In the genomic region with DNA sequence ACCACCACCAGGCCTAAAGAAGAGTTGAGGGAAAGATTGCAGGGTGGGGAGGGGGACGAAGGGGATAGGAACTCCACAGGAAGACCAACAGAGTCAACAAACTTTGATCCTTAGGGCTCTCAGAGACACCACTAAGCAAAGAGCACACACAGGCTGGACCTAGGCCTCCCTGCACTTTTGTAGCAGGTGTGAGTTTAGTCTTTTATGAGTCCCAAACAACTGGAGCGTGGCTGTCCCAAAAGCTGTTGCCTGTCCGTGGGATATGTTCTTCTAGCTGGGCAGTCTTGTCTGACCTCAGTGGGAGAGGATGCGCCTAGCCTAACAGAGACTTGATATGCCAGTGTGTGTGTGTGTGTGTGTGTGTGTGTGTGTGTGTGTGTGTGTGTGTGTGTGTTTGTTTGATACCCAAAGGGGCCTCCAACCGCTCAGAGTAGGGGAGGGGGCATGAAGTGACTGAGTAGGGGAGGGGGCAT, we compare ENCODE assay signal across 8 mouse cellular contexts. TPM values are rescaled to one million over a fixed set of nuclear protein-coding genes. Genes with fewer than 3 reads are reported as not detected.
DNase-seq lines count a peak whose midpoint lies in the region; ATAC-seq and TF ChIP-seq lines count a peak whose summit lies in the region.

No protein-coding gene starts in this region.

- intact Hi-C loops in left cerebral cortex, adult 2 months (cut with DNase I), result no loop called here

- TF ChIP-seq EP300 in liver, postnatal 0 days (IDR thresholded peaks at IDR 0.05; ENCODE audit: low read depth), result no peak

- TF ChIP-seq CTCF in forebrain, postnatal 0 days (IDR thresholded peaks at IDR 0.05; ENCODE audit: low read depth), result no peak
- TF ChIP-seq CTCF in liver, postnatal 0 days (IDR thresholded peaks at IDR 0.05; ENCODE audit: low read depth), result no peak
- TF ChIP-seq CTCF in left cerebral cortex, adult 2 months (IDR thresholded peaks at IDR 0.05), result no peak

- no peaks in the 10 kb centered on the region for H3K36me3 ChIP-seq in forebrain, postnatal 0 days (ENCODE audit: insufficient read depth)
- H3K36me3 ChIP-seq in liver, postnatal 0 days (replicated peaks; ENCODE audit: insufficient read depth, low read length), result no peaks in the 10 kb centered on the region

- H3K9me3 ChIP-seq in forebrain, postnatal 0 days (ENCODE audit: low read length), result no peaks in the 10 kb centered on the region
- H3K9me3 ChIP-seq in liver, postnatal 0 days (ENCODE audit: low read length), result no peaks in the 10 kb centered on the region

- peak overlapping the region; percentile 40; the same call in 1 of the 2 replicates for H3K4me3 ChIP-seq in forebrain, postnatal 0 days (ENCODE audit: low read depth, low read length)
- H3K4me3 ChIP-seq in liver, postnatal 0 days (ENCODE audit: low read depth, low read length), result peak overlapping the region; percentile 74
- no peak overlapping the region for H3K4me3 ChIP-seq in left cerebral cortex, adult 2 months

- H3K9ac ChIP-seq in forebrain, postnatal 0 days, result no peak overlapping the region
- H3K9ac ChIP-seq in liver, postnatal 0 days (replicated peaks), result peak overlapping the region; percentile 73

- H3K27ac ChIP-seq in forebrain, postnatal 0 days (ENCODE audit: low read depth, low read length), result no peak overlapping the region
- peak overlapping the region; percentile 87 for H3K27ac ChIP-seq in liver, postnatal 0 days (ENCODE audit: low read depth)
- no peak overlapping the region for H3K27ac ChIP-seq in left cerebral cortex, adult 2 months

- peak; percentile 7 for DNase-seq in embryo, embryonic 11.5 days (ENCODE audit: low read depth, low spot score)
- no peak for DNase-seq in embryo, embryonic 10 days (ENCODE audit: low spot score)
- DNase-seq in CD4-positive helper T cell, adult 2 months (ENCODE audit: low read depth, low spot score), result peak; percentile 19
- no peak for DNase-seq in forebrain, postnatal 0 days
- DNase-seq in liver, postnatal 0 days, result no peak
- DNase-seq in frontal cortex, adult 2 months (ENCODE audit: extremely low spot score in 1 of 2, low spot score in 1 of 2), result no peak
- DNase-seq in left cerebral cortex, adult 18-20 months (ENCODE audit: low spot score in 2 of 2), result no peak
- DNase-seq in left cerebral cortex, adult 2 months (ENCODE audit: extremely low spot score in 1 of 2, low spot score in 2 of 2), result no peak

- peaks cover 5% of the 10 kb centered on the region; the same call in 1 of the 2 replicates for H3K4me1 ChIP-seq in forebrain, postnatal 0 days (ENCODE audit: insufficient read depth)
- peaks cover 9% of the 10 kb centered on the region for H3K4me1 ChIP-seq in liver, postnatal 0 days (ENCODE audit: insufficient read depth)

- H3K27me3 ChIP-seq in forebrain, postnatal 0 days (ENCODE audit: insufficient read depth, low read length), result no peaks in the 10 kb centered on the region
- H3K27me3 ChIP-seq in liver, postnatal 0 days (ENCODE audit: insufficient read depth, low read length), result no peaks in the 10 kb centered on the region

- ATAC-seq in forebrain, postnatal 0 days, result no peak
- peak; percentile 20 for ATAC-seq in liver, postnatal 0 days

- whole genome bisulfite sequencing in forebrain, postnatal 0 days, result 58% methylated on average over 5 of the region's 5 CpGs
- 43% methylated on average over 5 of the region's 5 CpGs for WGBS in liver, postnatal 0 days (ENCODE audit: insufficient replicate concordance)

- peak overlapping the region; percentile 64 for H3K4me2 ChIP-seq in forebrain, postnatal 0 days (ENCODE audit: low read depth)
- H3K4me2 ChIP-seq in liver, postnatal 0 days (ENCODE audit: low read depth, low read length), result peak overlapping the region; percentile 90

RNA-seq across cellular contexts. Expression of gene Ddx58, which starts 0.7 kb away (rescaled TPM):
- total RNA-seq in forebrain, postnatal 0 days (2014; rRNA removed), result 5.5 and 7.6 TPM in 2 replicates
- 1.7 and 2.8 TPM in 2 replicates for polyA plus RNA-seq in forebrain, postnatal 0 days (2015; fragmentation: Nextera tagmentation; extraction: Ambion mirVana)
- 8.2 and 9.3 TPM in 2 replicates for polyA plus RNA-seq in liver, postnatal 0 days (2015; fragmentation: Nextera tagmentation; extraction: Ambion mirVana)
- 5.8 and 6.0 TPM in 2 replicates for polyA plus RNA-seq in frontal cortex, adult 2 months (2012; rRNA removed)
- 1 to 10 TPM; 4.0 to 4.4 TPM for total RNA-seq in left cerebral cortex, adult 18-20 months (2021)
- 1 to 10 TPM; 3.6 to 4.2 TPM for total RNA-seq in left cerebral cortex, adult 2 months (2021)

RNA-seq across cellular contexts. Expression of gene Smim27, which starts 29.1 kb away (rescaled TPM):
- total RNA-seq in forebrain, postnatal 0 days (2014; rRNA removed), result 3.8 and 4.3 TPM in 2 replicates
- polyA plus RNA-seq in forebrain, postnatal 0 days (2015; fragmentation: Nextera tagmentation; extraction: Ambion mirVana), result 17.0 and 24.5 TPM in 2 replicates
- 35.8 and 39.2 TPM in 2 replicates for polyA plus RNA-seq in liver, postnatal 0 days (2015; fragmentation: Nextera tagmentation; extraction: Ambion mirVana)
- polyA plus RNA-seq in frontal cortex, adult 2 months (2012; rRNA removed), result 6.1 and 6.9 TPM in 2 replicates
- 10 to 100 TPM; 12.6 to 13.6 TPM for total RNA-seq in left cerebral cortex, adult 18-20 months (2021)
- total RNA-seq in left cerebral cortex, adult 2 months (2021), result 10 to 100 TPM; 10.3 to 11.8 TPM

RNA-seq across cellular contexts. Expression of gene Topors, which starts 29.3 kb away (rescaled TPM):
- total RNA-seq in forebrain, postnatal 0 days (2014; rRNA removed), result 27.6 and 35.1 TPM in 2 replicates
- polyA plus RNA-seq in forebrain, postnatal 0 days (2015; fragmentation: Nextera tagmentation; extraction: Ambion mirVana), result 23.1 and 29.4 TPM in 2 replicates
- 10.4 and 12.0 TPM in 2 replicates for polyA plus RNA-seq in liver, postnatal 0 days (2015; fragmentation: Nextera tagmentation; extraction: Ambion mirVana)
- polyA plus RNA-seq in frontal cortex, adult 2 months (2012; rRNA removed), result 11.1 and 12.3 TPM in 2 replicates
- total RNA-seq in left cerebral cortex, adult 18-20 months (2021), result 10 to 100 TPM; 20.2 to 21.6 TPM
- 10 to 100 TPM; 19.2 to 21.9 TPM for total RNA-seq in left cerebral cortex, adult 2 months (2021)

RNA-seq across cellular contexts. Expression of gene Ndufb6, which starts 38.9 kb away (rescaled TPM):
- total RNA-seq in forebrain, postnatal 0 days (2014; rRNA removed), result 187 and 250 TPM in 2 replicates
- 392 and 475 TPM in 2 replicates for polyA plus RNA-seq in forebrain, postnatal 0 days (2015; fragmentation: Nextera tagmentation; extraction: Ambion mirVana)
- polyA plus RNA-seq in liver, postnatal 0 days (2015; fragmentation: Nextera tagmentation; extraction: Ambion mirVana), result 294 and 307 TPM in 2 replicates
- polyA plus RNA-seq in frontal cortex, adult 2 months (2012; rRNA removed), result 164 and 166 TPM in 2 replicates
- total RNA-seq in left cerebral cortex, adult 18-20 months (2021), result 100 to 1,000 TPM; 180 to 195 TPM
- total RNA-seq in left cerebral cortex, adult 2 months (2021), result 100 to 1,000 TPM; 164 to 187 TPM

Comparison
In these comparisons a context has a peak if more than half of its experiments do, and no peak if none do; other contexts are left out.
1. DNase-seq: peak in embryo, embryonic 11.5 days (single experiment) and CD4-positive helper T cell, adult 2 months (single experiment); none in embryo, embryonic 10 days (single experiment), forebrain, postnatal 0 days (single experiment), liver, postnatal 0 days (single experiment), frontal cortex, adult 2 months (0 of 2), left cerebral cortex, adult 18-20 months (0 of 2) and left cerebral cortex, adult 2 months (0 of 2).